Mouse (Mus musculus) erythroblast, adult 5-6 weeks (primary cell): ENCODE data around the gene Irf1. TPM values are rescaled to one million over a fixed set of nuclear protein-coding genes. Genes with fewer than 3 reads are reported as not detected.

Experiments used
- ATAC-seq: replicated peaks from 2 replicates; pipeline ENCODE4 v1.8.0; 2016; ENCODE audit warnings: moderate number of reproducible peaks, mild to moderate bottlenecking, moderate TSS enrichment, inconsistent platforms; ENCODE audit not compliant: poor library complexity, low FRiP score, severe bottlenecking
- total RNA-seq, 2 experiments: library from RNA; stranded (forward) in 1 of 2; stranded (reverse) in 1 of 2; fragments of 150-400 nt in 1 of 2; fragments of 200-764, 138-1000 nt in 1 of 2; gene quantifications; 2 replicates each; pipeline versions ENCODE4 v1.2.3 to v1.2.4; 2015 to 2017; ENCODE audit warnings: low replicate concordance in 2 of 2

The Irf1 gene
- total RNA-seq, 2 experiments from 2014 or later, result 8.8 to 22.7 TPM

GRCm38 (mm10) chr11:53780262-53780661 lies 10.4 kb downstream of the Irf1 start:
- no peak for ATAC-seq

- no peak for ATAC-seq
These were observed 11.5 kb downstream of the Irf1 start for GRCm38 (mm10) chr11:53781201-53781775.

DNA sequence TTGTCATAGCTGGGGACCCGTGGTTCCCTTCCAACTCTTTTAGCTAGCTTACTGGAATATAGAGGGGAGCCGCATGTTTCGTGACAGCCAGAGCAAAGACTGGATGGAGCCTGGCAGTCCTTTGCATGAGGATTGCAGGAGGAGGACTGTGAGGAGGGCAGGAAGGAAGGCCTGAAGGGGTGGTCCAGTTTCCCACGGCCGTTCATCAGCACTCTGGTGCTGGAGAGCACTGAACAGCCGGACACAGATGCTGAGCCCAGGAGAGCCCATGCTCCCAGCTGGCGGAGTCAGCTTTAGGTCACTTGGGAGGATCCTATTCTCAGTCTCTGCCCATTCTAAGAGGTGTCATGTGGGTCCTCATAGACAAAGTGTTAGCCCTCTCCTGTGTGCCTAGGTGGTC lies 12.2 kb downstream of the Irf1 start:
- ATAC-seq, result no peak

GRCm38 (mm10) chr11:53783288-53783687 lies 13.5 kb downstream of the Irf1 start:
- ATAC-seq, result no peak

DNA sequence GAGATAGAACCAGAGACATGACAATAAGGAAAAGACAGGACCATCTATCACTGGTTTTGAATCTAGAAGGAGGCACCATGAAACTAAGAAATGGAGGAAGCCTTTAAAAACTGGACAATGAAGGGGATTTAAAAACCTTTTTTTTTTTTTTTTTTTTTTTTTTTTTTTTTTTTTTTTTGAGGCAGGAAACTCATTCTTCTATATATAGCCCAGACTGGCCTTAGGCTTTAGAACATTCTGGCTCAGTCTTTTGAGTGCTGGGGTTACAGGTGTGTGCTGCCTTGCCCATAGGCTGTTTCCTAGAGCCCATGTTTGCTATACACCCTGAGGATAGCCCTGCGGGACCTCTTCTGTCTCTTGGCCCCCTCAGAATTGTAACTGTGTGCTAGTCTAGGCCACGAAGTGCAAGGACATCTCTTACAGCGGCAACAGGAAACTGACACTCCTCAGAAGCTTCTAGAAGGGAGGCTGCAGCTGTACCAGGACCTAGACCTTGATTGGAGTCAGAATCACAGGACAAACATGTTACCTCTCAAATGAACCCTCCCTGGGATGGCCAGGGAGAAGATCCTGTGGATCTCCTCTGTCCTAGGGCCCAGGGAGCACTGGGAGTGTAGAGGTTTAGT lies 15.6 kb downstream of the Irf1 start:
- ATAC-seq, result 0 out of 2 replicates have a peak, but pooled peaks have one; percentile 16

DNA sequence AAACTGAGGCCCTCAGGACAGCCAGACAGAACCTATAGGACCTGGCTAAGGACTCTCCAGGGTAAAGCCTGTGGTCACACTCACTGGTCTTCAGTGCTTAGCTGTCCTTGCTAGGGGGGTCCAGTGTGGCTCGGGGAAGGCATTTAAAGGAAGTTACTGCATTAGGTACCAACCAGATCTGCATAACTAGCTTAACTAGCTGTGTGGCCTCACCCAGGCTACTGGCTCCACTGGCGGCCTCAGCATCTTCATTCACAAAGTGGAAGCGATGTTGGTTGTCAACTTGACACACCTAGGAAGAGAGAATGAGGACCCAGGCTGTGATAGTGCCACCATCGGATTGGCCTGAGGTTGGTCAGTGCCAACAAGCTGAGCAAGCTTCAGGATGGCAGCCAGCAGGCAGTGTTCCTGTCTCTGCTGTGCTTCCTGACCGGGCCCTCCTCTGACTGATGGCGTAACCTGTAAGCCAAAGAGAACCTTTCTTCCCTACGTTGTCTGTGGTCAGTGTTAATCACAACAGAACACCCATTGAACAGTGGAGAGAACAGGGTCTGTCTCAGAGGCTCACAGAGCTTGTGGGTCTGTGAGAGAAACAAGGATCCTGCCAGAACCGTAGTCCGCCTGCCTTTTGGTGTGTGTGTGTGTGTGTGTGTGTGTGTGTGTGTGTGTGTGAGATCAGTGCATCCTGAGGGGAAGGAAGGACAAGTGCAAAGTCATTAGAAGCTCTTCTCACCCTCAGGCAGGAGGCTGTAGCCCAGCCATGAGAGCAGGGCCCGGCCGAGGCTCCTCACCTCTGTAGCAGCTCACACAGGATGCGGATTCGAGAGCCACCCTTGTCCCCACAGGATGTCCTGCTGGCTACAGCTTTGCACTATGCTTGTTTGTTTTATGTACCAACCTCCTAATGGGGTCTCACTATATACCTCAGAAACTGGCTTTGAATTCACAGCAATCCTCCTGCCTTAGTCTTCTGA lies 16.5 kb downstream of the Irf1 start:
- 0 out of 2 replicates have a peak, but pooled peaks have one; percentile 24 for ATAC-seq

- no peak for ATAC-seq
These were observed 18.4 kb downstream of the Irf1 start for GRCm38 (mm10) chr11:53788196-53788595.

DNA sequence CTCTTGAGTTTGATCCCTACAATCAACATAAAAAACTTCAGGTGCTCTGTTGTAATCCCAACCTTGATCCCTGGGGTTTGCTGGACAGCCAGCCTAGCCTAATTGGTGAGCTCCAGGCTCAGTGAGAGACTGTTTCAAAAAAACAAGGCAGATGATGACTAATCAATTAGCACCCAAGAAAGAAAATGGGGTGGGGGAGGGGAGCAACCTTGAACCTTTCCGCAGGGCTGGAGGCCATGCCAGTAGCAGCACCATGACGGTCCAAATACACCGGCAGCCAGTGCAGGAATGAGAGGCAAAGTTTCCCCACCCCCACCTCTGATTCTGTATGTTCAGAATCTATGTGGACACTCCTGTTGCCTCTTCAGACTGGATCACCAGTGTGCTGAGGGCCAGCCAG lies 19.5 kb downstream of the Irf1 start:
- ATAC-seq, result no peak

GRCm38 (mm10) chr11:53792986-53793385 lies 23.2 kb downstream of the Irf1 start:
- ATAC-seq, result no peak

- ATAC-seq, result no peak
These were observed 24.2 kb downstream of the Irf1 start for GRCm38 (mm10) chr11:53794015-53794414.

- no peak for ATAC-seq
These were observed 25.1 kb downstream of the Irf1 start for GRCm38 (mm10) chr11:53794671-53795557.

DNA sequence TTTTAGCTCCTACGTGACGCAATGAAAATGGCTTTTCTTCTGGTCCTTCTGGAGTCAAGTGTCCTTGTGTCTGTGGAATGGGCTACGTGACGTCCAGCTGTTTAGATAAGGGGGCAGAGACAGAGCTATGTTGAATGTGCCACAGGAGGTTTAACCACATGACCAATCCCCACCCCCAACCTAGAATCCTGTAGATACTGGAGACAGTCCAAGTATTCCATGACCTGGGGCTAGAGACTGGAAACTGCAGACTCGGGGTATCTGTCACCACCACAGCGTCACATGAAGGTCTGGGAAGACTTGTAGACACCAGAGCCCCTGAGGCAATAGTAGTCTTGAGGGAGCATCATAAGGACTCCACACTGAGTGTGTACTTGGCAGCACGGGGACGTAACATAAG lies 26.0 kb downstream of the Irf1 start:
- ATAC-seq, result no peak

DNA sequence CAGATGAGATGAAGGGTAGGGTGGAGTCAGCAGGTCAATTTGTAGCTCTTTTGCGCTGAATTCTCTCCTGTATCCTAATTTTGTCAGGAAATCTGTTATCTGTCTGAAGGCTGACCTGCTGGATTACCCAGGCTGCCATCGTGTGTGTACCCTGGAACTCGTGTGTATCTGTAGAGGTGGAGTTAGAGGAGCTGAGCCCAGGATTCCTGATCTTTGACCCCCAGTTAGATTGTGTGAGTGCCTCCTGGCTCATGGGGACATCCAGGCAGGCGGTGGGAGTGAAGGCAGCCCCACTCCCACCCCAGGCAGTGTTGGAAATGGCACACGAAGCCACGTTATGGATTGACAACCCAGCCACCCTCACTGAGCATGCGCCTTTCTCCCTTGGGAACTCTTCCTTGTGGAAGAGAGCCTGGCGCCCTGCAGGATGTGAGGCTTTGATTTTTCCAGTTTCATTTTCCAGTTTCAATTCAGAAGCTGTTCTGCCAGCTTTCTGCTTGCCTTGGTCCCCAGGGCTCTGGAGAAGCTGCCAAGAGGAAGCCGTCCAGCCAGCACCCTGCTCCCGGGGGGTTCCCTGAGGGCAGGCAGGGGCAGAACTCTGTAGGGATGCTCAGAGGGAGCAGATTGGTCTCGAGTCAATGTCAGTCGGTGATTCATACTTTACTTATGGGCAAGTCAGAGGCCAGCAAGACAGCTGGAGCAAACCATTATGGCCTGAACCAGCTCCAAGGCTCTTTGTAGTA lies 26.8 kb downstream of the Irf1 start:
- no peak for ATAC-seq

DNA sequence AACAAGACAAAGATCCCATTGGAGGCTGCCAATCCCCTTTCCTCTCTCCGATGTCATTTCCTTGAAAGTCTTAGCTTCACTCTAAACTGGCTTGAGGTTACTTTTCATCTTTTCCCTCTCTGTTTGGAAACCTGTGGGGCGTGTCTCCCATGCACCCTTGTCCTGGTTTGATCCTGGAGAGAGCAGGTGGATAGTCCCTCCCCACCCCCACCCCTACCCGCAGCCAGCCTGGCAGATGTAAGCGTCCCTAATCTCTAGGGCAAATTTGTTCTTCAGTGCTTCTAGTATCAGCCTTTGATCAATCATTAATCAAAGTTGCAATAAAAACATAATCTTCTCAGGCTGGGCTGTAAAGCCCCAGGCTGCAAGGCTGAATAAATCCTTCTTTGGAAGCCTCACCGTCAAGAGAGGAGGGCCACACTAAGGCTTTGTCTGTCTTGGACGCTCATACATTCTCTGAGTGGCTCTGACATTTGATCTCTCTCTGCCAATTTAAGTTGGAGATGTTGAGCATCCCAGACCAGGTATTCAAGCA lies 27.6 kb downstream of the Irf1 start:
- no peak for ATAC-seq

DNA sequence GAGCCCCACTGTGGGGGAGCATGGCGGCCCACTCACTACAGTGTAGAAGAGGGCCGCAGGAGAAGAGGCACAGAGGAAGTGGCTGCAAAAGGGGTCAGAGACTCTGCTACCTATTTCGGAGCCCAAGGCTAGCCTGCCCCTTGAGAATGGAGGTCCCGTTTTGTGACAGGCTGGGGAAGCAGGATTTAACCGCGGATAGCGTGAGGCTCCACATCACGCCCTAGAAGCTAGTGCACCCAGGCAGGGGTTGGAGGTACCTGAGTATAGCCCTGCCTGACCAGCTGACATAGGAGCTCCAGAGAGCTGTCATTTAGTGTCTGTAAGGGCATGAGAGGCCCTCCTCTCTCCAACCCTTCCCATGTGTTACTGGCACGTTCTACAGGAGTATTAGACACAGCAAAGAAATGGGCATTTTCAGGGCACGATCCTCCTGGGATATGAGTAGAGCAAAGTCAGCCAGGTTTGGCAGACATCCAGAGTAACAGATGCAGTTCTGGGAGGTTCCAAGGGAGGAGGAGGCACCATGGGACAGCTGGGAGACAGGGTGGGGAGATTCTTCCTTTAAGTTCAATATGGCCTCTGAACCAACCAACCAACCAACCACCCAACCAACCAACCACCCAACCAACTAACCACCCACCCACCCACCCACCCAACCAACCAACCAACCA lies 28.4 kb downstream of the Irf1 start:
- ATAC-seq, result no peak

DNA sequence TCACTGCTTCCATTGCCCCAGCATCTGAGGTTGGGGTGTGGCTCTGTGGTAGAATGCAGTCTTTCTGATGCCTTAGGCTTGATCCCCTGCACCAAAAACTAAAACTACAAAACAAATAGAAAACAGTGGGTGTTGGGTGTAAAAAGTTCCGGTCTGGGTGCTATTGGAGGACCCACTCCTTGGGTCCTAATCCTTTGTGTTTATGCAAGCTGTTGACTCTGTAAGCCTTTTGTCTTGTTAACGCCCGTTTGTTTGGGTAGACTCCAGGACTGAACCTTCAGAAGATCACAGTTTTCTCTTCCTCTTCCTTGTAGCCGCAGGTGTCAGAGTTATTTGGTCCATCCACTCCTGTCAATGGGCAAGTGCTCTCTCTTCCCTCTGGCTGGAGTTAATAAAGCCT lies 30.2 kb downstream of the Irf1 start:
- no peak for ATAC-seq

GRCm38 (mm10) chr11:53800975-53801374 lies 31.2 kb downstream of the Irf1 start:
- no peak for ATAC-seq

DNA sequence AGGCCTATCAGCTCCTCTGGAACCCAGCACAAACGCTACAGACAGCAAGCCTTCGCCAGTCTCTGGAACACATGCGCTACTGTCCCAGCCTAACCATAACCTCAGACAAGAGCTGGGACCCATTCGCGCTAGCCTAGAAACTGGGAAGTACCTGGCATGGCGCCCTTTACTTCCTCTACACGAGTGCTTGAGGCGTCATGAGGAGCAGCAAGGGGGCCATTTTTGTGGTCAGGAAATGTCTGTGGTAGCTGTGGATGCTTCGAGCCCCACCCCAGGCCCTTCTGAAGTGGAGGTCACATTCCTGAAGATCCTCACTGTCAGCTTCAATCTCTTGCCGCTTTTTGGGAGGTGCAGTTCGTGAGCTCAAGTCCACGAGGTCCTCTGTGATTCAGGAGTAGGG lies 33.3 kb downstream of the Irf1 start:
- ATAC-seq, result no peak
